Mouse (Mus musculus): ENCODE measurements around the gene Cd2.

- TF ChIP-seq CTCF (IDR thresholded peaks at IDR 0.05) (no peak), EP300 (IDR thresholded peaks at IDR 0.05) (no peak)
These were observed 58.7 kb downstream of the Cd2 start for GRCm38 (mm10) chr3:101228868-101229550.
